Mouse (Mus musculus) bone marrow, adult 2 months (tissue): ENCODE measurements around the gene Serinc3.

ENCODE experiments used
- CTCF ChIP-seq: fragments of 200-500 bp; IDR thresholded peaks from 2 replicates; pipeline ENCODE4 v1.5.1; 2011; ENCODE audit warnings: low read length, control low read depth; ENCODE audit not compliant: control insufficient read depth, insufficient read depth
- POLR2A ChIP-seq: fragments of 200-500 bp; IDR thresholded peaks from 2 replicates; pipeline ENCODE4 v1.6.1; 2011; ENCODE audit warnings: low read depth, mild to moderate bottlenecking, control low read depth, low read length, borderline replicate concordance; ENCODE audit not compliant: control insufficient read depth

DNA sequence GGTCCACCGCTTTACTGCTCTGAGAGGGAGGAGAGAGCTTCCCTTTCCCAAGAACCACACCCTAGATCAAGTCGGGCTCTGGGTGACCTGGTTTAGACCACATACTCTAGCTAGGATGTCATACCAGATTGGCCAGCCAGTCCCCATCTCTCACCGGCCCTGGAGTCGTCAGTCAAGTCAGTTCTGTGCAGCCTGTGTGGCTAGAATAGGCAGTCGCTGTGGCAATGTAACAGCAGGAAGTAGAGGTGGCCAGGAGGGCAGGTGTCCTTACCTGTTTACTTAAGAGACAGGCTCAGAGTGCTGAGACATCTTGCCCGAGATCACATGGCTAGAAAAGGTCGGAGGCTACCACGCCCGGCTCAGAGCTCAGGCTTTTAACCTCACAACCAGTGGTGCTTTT lies 33.8 kb downstream of the Serinc3 start:
- no peak for TF ChIP-seq CTCF
- TF ChIP-seq POLR2A = no peak
